Mouse (Mus musculus): ENCODE results near the gene Fam160a2. TPM values are rescaled to one million over a fixed set of nuclear protein-coding genes. Genes with fewer than 3 reads are reported as not detected.

Fam160a2 gene
- 41.7 and 45.6 TPM in 2 replicates for polyA plus RNA-seq (2014; fragmentation: Nextera tagmentation; extraction: Ambion mirVana)

DNA sequence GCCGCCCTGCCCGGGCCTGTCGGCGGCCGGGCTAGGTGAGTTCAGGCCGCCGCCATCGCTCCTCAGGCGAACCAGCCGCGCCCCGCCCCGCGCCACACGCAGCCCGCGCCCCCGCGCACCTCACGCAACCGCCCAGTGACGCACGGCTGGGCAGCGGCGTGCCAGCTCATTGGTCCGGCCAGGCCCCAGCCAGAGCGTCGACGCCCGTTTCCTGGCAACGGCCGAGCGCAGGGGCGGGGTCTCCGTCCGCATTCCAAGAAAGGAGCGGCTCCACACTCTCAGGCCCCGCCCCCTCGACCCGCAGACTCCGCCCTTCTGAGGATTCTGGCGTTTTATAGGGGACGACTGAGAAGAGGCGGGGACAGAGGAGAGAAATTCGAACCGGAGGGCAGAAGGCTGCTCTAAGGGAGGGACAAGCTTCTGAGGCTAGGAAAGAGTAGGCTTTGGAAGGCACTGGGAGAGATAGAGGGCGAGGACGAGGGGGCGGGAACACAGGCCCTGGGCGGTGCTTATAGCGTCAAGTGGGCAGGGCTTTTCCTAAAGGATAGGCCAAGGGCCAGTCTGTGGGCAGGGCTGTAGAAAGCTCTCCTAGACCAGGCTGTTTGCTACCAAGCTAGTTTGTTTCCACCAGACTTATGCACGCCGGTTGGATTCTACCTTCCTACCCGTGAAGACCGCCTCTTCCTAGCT lies at the start of gene Fam160a2:
Fam160a2 (minus strand) TSS at position 120 of the 690 bp plus-strand sequence.
- H3K27me3 ChIP-seq (replicated peaks; ENCODE audit: control insufficient read depth, insufficient read depth, low read length), result no peaks in the 10 kb centered on the region
- peak within 1 kb of the TSS; percentile 83 for H3K9ac ChIP-seq (ENCODE audit: low read length)
- peak within 1 kb of the TSS; percentile 68 for H3K27ac ChIP-seq (ENCODE audit: low read depth)
- no peaks in the 10 kb centered on the region for H3K36me3 ChIP-seq (ENCODE audit: control insufficient read depth, insufficient read depth, low read length)
- H3K4me2 ChIP-seq (ENCODE audit: low read length), result peak within 1 kb of the TSS; percentile 78
- peak; percentile 99 for DNase-seq (ENCODE audit: low spot score)
- peak; percentile 99 for ATAC-seq (replicated peaks; ENCODE audit: low FRiP score, low TSS enrichment, low read depth)
- H3K4me3 ChIP-seq (ENCODE audit: low read depth, low read length), result peak within 1 kb of the TSS; percentile 67
- peaks cover 6% of the 10 kb centered on the region; the same call in 1 of the 2 replicates for H3K4me1 ChIP-seq (replicated peaks; ENCODE audit: control insufficient read depth, insufficient read depth, low read length)
- no peaks in the 10 kb centered on the region for H3K9me3 ChIP-seq (ENCODE audit: control insufficient read depth, low read length)
- 0% methylated on average over 47 of the region's 55 CpGs for WGBS

DNA sequence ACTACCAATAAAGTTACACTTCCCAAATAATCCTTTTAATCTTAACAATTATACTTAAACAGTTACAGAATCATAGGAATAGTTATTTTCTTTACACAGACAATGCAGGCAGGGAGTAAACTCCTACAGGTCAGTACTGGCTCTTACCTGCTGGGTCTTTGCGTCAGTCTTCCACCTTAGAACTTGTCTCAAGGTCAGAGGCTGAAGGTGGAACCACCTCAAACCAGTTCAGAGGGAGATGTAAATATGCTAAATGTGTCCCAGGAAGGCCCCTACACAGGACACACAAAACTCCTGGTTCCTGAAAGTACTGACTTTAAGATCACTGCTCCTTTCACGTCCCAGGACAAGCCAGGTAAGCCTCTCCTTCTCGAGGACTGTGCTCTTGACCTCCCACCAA lies 45.2 kb upstream of the Fam160a2 start:
- no peak overlapping the region for H3K4me2 ChIP-seq (ENCODE audit: low read length)
- ATAC-seq (replicated peaks; ENCODE audit: low FRiP score, low TSS enrichment, low read depth), result no peak
- 77% methylated on average over 3 of the region's 3 CpGs for WGBS
- H3K9me3 ChIP-seq (ENCODE audit: control insufficient read depth, low read length), result no peaks in the 10 kb centered on the region
- no peaks in the 10 kb centered on the region for H3K27me3 ChIP-seq (replicated peaks; ENCODE audit: control insufficient read depth, insufficient read depth, low read length)
- H3K4me3 ChIP-seq (ENCODE audit: low read depth, low read length), result no peak overlapping the region
- H3K36me3 ChIP-seq (ENCODE audit: control insufficient read depth, insufficient read depth, low read length), result no peaks in the 10 kb centered on the region
- no peak overlapping the region for H3K9ac ChIP-seq (ENCODE audit: low read length)
- no peaks in the 10 kb centered on the region for H3K4me1 ChIP-seq (replicated peaks; ENCODE audit: control insufficient read depth, insufficient read depth, low read length)
- no peak overlapping the region for H3K27ac ChIP-seq (ENCODE audit: low read depth)
- DNase-seq (ENCODE audit: low spot score), result no peak

DNA sequence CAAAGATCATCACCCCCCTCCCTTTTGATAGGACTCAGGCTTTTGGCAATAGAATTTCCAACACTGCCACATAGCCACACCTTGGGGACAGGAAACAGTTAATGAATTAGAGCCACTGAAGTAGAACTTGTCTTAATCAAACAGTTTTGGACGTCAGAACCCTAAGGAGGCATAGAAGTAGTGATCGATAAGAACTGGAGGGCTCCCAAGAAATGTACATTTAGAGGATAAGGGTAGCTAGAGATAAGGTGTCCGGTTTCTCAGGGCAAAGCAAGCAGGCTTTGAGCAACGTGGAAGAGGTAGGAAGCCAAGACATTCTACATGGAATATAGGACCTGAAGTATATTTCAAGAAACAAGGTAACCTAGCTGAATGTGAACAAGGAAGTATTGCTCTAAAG lies 41.6 kb upstream of the Fam160a2 start:
- Histone ChIP-seq H3K4me1 (replicated peaks; ENCODE audit: control insufficient read depth, insufficient read depth, low read length) (no peaks in the 10 kb centered on the region), H3K4me3 (ENCODE audit: low read depth, low read length) (no peak overlapping the region), H3K27ac (ENCODE audit: low read depth) (no peak overlapping the region), H3K4me2 (ENCODE audit: low read length) (no peak overlapping the region), H3K36me3 (ENCODE audit: control insufficient read depth, insufficient read depth, low read length) (no peaks in the 10 kb centered on the region), H3K9me3 (ENCODE audit: control insufficient read depth, low read length) (no peaks in the 10 kb centered on the region), H3K27me3 (replicated peaks; ENCODE audit: control insufficient read depth, insufficient read depth, low read length) (no peaks in the 10 kb centered on the region), H3K9ac (ENCODE audit: low read length) (no peak overlapping the region)
- DNase-seq (ENCODE audit: low spot score) (no peak), ATAC-seq (replicated peaks; ENCODE audit: low FRiP score, low TSS enrichment, low read depth) (no peak)
- 54% methylated on average over 4 of the region's 4 CpGs for WGBS

DNA sequence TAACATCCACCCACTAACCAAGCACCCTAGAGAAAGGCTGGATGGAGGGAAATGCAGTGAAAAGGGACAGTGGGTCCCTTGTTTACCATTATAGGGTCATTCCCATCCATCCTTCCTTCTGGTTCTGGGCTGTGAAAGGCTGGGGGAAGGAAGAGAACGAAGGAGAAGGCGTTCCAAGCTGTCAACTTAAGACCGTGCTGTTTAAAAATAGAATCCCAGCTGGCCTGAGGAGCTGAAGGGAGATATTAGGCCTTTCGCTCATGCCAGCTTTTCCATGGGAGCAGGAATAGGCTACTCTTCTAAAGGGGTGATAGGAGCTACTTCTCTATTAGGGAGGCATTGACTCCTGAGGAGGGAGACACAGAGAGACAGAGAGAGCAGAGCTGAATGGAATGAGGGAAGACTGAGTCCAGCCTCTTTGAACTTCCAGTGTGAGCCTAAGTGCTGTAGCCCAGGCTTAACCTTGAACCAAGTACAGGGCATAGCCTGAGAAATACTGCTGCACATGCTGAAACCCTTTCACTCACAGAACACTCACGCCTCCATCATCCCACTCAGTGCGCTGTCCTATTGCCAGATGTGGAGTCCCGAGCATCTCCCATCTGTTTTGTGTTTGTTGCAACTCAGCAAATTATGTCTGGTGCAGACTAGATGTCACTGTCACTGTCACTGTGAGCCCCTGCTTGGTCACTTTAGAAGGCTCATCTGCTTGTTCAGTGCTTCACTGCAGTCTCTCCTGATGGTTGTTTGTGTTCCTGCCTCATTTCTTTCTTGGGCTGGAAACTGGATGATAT lies 38.3 kb upstream of the Fam160a2 start:
- ATAC-seq (replicated peaks; ENCODE audit: low FRiP score, low TSS enrichment, low read depth) (no peak), DNase-seq (ENCODE audit: low spot score) (no peak)
- WGBS, result 54% methylated on average over 7 of the region's 7 CpGs
- Histone ChIP-seq H3K27me3 (replicated peaks; ENCODE audit: control insufficient read depth, insufficient read depth, low read length) (no peaks in the 10 kb centered on the region), H3K4me1 (replicated peaks; ENCODE audit: control insufficient read depth, insufficient read depth, low read length) (no peaks in the 10 kb centered on the region), H3K9ac (ENCODE audit: low read length) (no peak overlapping the region), H3K4me2 (ENCODE audit: low read length) (no peak overlapping the region), H3K4me3 (ENCODE audit: low read depth, low read length) (no peak overlapping the region), H3K27ac (ENCODE audit: low read depth) (no peak overlapping the region), H3K36me3 (ENCODE audit: control insufficient read depth, insufficient read depth, low read length) (no peaks in the 10 kb centered on the region), H3K9me3 (ENCODE audit: control insufficient read depth, low read length) (no peaks in the 10 kb centered on the region)

DNA sequence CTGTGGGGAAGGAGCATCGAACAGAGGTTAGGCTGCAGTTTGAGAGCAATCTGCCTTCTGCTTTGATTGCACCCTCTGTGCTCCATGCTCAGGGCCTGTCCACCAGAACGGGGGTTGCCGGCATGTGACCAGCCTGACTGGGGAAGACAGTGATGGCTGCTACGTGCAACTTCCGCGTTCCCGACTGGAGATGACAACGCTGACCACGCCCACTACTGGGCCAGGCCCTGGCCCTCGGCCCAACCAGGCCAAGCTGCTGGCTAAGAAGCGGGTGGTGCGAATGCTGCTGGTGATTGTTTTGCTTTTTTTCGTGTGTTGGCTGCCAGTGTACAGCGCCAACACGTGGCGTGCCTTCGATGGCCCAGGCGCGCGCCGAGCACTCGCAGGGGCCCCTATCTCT lies 34.9 kb upstream of the Fam160a2 start:
- Histone ChIP-seq H3K36me3 (ENCODE audit: control insufficient read depth, insufficient read depth, low read length) (no peaks in the 10 kb centered on the region), H3K27me3 (replicated peaks; ENCODE audit: control insufficient read depth, insufficient read depth, low read length) (no peaks in the 10 kb centered on the region), H3K9me3 (ENCODE audit: control insufficient read depth, low read length) (no peaks in the 10 kb centered on the region), H3K9ac (ENCODE audit: low read length) (no peak overlapping the region), H3K4me1 (replicated peaks; ENCODE audit: control insufficient read depth, insufficient read depth, low read length) (no peaks in the 10 kb centered on the region), H3K4me2 (ENCODE audit: low read length) (no peak overlapping the region), H3K4me3 (ENCODE audit: low read depth, low read length) (no peak overlapping the region), H3K27ac (ENCODE audit: low read depth) (no peak overlapping the region)
- 76% methylated on average over 22 of the region's 22 CpGs for WGBS
- DNase-seq (ENCODE audit: low spot score), result no peak
- no peak for ATAC-seq (replicated peaks; ENCODE audit: low FRiP score, low TSS enrichment, low read depth)

DNA sequence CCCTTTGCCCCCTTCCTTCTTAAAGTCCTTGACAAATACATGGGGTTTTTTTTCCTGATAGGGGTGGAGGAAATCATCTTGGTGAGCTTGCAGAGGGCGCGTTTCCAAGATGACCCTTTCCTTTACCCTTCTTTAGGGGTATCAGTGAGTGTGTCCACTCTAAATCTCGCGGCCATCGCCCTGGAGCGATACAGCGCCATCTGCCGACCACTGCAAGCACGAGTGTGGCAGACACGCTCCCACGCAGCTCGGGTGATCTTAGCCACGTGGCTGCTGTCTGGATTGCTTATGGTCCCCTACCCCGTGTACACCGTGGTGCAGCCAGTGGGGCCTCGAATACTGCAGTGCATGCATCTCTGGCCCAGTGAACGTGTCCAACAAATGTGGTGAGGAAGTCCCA lies 34.0 kb upstream of the Fam160a2 start:
- no peak overlapping the region for H3K4me3 ChIP-seq (ENCODE audit: low read depth, low read length)
- no peak overlapping the region for H3K9ac ChIP-seq (ENCODE audit: low read length)
- 78% methylated on average over 17 of the region's 17 CpGs for WGBS
- H3K36me3 ChIP-seq (ENCODE audit: control insufficient read depth, insufficient read depth, low read length), result no peaks in the 10 kb centered on the region
- DNase-seq (ENCODE audit: low spot score) (no peak), ATAC-seq (replicated peaks; ENCODE audit: low FRiP score, low TSS enrichment, low read depth) (no peak)
- no peak overlapping the region for H3K27ac ChIP-seq (ENCODE audit: low read depth)
- no peaks in the 10 kb centered on the region for H3K27me3 ChIP-seq (replicated peaks; ENCODE audit: control insufficient read depth, insufficient read depth, low read length)
- H3K4me2 ChIP-seq (ENCODE audit: low read length), result no peak overlapping the region
- H3K4me1 ChIP-seq (replicated peaks; ENCODE audit: control insufficient read depth, insufficient read depth, low read length), result no peaks in the 10 kb centered on the region
- H3K9me3 ChIP-seq (ENCODE audit: control insufficient read depth, low read length), result no peaks in the 10 kb centered on the region

DNA sequence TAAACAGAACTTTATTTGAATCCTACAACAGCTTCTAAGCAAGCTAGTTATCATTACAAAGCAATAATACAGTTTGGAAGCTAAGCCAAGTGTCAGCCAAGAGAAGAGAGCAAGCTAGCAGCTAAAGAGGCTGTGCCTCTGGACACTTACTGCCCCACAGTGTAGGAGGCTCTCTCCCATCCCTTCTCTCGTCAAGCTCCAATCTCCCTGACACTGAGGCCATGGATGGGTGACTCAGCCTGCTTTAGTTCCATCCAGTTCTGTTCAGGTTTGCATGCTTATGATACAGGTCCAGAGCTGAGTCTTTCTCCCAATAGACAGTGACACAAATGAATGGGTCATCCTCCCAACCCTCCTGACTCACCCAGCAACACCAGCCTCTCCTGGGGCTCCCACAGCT lies 32.2 kb upstream of the Fam160a2 start:
- Histone ChIP-seq H3K4me3 (ENCODE audit: low read depth, low read length) (no peak overlapping the region), H3K4me2 (ENCODE audit: low read length) (no peak overlapping the region), H3K36me3 (ENCODE audit: control insufficient read depth, insufficient read depth, low read length) (no peaks in the 10 kb centered on the region), H3K4me1 (replicated peaks; ENCODE audit: control insufficient read depth, insufficient read depth, low read length) (no peaks in the 10 kb centered on the region), H3K27me3 (replicated peaks; ENCODE audit: control insufficient read depth, insufficient read depth, low read length) (no peaks in the 10 kb centered on the region), H3K9me3 (ENCODE audit: control insufficient read depth, low read length) (no peaks in the 10 kb centered on the region), H3K9ac (ENCODE audit: low read length) (no peak overlapping the region), H3K27ac (ENCODE audit: low read depth) (no peak overlapping the region)
- ATAC-seq (replicated peaks; ENCODE audit: low FRiP score, low TSS enrichment, low read depth), result no peak
- DNase-seq (ENCODE audit: low spot score), result no peak
- WGBS, result 25% methylated on average over 1 of the region's 1 CpGs

DNA sequence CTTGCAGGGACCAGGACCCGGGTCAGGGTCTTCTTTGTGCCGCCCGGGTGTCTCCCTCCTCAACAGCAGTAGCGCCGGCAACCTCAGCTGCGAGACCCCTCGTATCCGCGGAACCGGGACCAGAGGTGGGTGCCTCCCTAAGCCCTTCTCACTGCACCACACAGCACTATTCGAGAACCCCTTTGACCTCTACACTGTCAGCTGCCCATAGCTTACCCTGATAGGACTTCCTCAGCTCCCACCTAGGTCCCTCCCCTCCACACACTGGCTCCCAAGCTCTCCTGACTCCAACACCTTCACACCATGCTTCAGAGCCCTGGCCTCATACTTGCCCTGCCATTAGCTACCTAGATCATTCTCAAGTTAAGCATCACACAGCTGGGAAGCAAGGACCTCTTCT lies 26.2 kb upstream of the Fam160a2 start:
- Histone ChIP-seq H3K27ac (ENCODE audit: low read depth) (no peak overlapping the region), H3K9me3 (ENCODE audit: control insufficient read depth, low read length) (no peaks in the 10 kb centered on the region), H3K36me3 (ENCODE audit: control insufficient read depth, insufficient read depth, low read length) (no peaks in the 10 kb centered on the region), H3K4me3 (ENCODE audit: low read depth, low read length) (peak overlapping the region; percentile 35), H3K27me3 (replicated peaks; ENCODE audit: control insufficient read depth, insufficient read depth, low read length) (peaks cover 32% of the 10 kb centered on the region), H3K4me2 (ENCODE audit: low read length) (peak overlapping the region; percentile 61), H3K9ac (ENCODE audit: low read length) (no peak overlapping the region), H3K4me1 (replicated peaks; ENCODE audit: control insufficient read depth, insufficient read depth, low read length) (no peaks in the 10 kb centered on the region; the same call in 1 of the 2 replicates)
- WGBS, result 2% methylated on average over 11 of the region's 11 CpGs
- DNase-seq (ENCODE audit: low spot score), result no peak
- peak; percentile 68 for ATAC-seq (replicated peaks; ENCODE audit: low FRiP score, low TSS enrichment, low read depth)
